Mouse (Mus musculus) olfactory bulb, adult 2 months (tissue): ENCODE data around the gene Foxl1.

ENCODE experiments used
- CTCF ChIP-seq: fragments of 200-500 bp; IDR thresholded peaks from 2 replicates; pipeline ENCODE4 v1.5.1; 2012; ENCODE audit warnings: low read depth, mild to moderate bottlenecking, low read length, moderate library complexity; ENCODE audit not compliant: insufficient read depth
- POLR2A ChIP-seq: fragments of 200-500 bp; IDR thresholded peaks from 2 replicates; pipeline ENCODE4 v1.6.1; 2012; ENCODE audit warnings: mild to moderate bottlenecking, low read depth, low read length, moderate library complexity; ENCODE audit not compliant: insufficient read depth

- TF ChIP-seq POLR2A (no peak), CTCF (no peak)
These were observed 47.2 kb downstream of the Foxl1 start for GRCm38 (mm10) chr8:121174721-121175539.
